Mouse (Mus musculus): ENCODE measurements around the gene Lin7c.
"Not testable (repeated sequence)": the region's sequence is repeated elsewhere in the genome, so short reads cannot be mapped to it uniquely, and the experiment has no call there.

Lin7c gene

DNA sequence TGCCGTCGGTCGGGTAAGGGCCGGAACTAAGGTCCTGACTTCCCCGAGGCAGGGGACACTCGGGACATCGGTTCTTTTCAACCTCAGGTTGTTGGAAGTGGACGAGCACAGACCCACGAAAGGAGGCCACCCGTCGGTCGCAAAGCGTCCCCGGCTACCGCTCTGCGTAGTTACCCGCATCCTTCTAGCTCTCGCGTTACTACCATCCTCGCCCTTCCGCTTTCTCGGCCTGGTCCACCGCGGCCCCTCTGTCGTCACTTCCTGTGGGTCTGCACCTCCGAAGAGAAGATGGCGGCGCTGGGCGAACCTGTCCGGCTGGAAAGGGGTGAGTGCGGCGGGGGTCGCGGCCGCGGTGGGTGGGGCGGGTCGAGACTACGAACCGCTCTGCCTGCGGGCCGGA lies at the start of gene Lin7c:
Gene Lin7c, plus strand, starts transcription at position 257 of the 400 bp plus-strand sequence.
- DNase-seq (ENCODE audit: low read depth, low spot score): peak; percentile 98

DNA sequence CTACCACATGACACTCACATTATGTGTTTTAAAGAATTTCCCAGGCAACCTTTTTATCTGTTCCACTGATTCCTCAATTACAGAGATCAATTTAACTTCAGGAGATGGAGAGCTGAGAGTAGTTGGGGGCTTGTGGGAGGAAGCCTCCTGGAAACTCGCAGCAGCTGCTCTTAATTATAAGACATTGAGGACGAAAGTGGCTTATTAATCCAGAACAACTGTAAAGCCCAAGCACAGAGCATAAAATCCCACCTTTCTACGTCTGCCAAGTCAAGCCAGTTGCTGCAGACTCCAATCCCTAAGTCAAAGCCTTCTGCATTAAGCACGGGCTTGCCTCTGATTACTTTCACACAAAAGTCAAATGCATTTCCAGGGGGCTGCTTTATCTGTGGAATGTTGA lies 44.3 kb upstream of the Lin7c start:
- DNase-seq (ENCODE audit: low read depth, low spot score): no peak

DNA sequence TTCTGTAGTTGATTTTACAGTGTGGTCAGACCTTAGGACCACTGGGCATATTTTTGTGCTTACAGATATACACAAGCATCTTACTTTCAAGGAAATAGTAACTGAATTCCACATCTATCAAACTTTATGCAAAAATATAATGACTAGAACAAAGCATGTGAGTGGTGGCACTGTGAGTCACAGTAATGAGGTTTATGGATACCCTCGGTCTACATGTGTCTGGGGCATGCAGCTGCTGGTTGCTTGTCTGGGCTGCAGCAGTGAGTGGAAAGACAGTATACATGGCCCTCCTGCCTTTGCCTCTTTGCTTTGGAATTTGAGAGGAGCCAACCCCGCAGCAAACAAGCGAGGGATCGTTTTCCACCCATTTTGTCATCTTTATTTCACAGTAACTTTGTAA lies 42.3 kb upstream of the Lin7c start:
- DNase-seq (ENCODE audit: low read depth, low spot score): no peak

DNA sequence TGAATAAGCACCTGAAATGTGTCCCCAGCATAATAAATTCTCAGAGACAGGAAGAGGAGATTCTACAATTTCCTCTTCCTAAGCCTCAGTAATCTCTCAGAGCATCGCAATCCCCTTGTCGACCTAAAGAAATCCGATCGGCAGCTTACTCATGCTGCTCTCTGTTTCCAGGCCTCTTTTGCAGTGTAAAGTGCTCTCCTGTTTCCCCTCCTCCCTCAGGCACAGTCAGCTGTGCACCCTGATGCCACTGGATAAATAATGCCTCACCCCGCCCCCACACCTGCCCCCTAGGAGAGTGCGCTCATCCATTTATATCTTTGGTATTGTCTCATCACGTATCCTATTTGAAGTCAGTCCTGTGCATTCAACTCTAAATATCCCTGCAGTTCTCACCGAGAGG lies 41.9 kb upstream of the Lin7c start:
- DNase-seq (ENCODE audit: low read depth, low spot score): peak; percentile 16

DNA sequence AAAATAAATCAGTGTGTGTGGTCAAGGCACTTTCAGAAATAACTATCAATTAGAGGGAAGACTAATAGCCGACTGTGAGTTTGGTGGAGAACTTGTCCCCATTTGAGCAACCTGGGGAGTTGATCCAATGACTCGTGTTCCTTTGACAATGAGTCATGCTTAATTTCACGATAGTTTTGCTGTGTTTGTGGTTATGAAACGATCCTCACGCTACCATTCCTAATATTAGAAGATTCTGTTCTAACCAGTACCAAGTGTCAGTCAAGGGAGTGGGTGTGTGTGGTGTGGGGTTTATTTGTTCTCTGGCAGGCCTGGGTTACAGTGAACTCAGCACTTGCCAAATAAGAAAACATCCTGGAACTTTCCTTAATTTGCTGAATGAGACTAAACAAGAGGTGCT lies 35.1 kb upstream of the Lin7c start:
- peak; percentile 8 for DNase-seq (ENCODE audit: low read depth, low spot score)

DNA sequence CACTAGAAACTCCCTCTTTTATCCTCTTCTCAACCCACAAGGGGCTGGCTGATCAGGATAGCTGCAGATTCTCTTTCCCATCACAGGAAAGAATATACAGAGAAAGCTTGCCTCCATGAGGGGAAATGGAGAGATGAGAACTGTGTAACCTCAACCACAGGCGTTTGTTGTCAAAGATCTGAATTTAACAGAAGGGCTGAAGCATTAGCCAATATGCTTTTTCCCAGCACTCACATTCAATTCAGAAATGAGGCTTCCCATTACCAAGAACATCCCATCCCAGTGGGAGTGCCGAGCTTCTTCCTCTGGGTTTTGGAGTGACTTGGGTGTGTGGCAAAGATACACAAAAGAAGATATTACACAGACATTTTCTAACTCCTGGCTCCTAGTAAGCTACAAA lies 31.0 kb upstream of the Lin7c start:
- DNase-seq (ENCODE audit: low read depth, low spot score): peak; percentile 12

DNA sequence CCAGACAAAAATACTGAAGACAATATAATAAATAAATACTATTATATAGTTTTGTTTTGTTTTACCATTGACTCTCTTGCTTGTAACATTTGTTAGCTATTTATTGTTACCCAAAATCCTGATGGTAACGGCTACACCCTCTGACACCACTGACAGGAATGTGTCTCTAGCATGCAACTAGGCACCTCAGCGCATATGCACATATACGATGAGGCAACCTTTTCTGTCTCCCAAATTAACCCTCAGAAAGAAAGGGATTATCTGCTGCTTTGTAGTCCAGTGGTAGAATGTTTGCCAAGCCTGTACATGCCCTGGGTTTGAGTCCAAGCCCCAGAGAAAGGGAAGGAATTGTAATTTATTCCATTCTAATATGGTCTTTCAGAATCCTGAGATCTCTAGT lies 29.8 kb upstream of the Lin7c start:
- DNase-seq (ENCODE audit: low read depth, low spot score): no peak

DNA sequence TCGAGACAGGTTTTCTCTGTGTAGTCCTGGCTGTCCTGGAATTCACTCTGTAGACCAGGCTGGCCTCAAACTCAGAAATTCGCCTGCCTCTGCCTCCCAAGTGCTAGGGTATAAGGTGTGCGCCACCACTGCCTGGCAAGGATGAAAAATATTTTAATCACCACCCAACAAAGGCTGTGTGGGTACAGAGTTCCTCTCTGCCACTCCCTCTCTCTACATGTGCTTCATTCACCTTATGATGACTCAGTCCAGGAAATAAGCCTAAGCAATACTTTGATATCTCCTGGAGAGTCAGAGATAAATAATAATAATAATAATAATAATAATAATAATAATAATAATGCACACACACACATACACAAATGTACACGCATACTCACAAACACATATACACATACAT lies 11.2 kb upstream of the Lin7c start:
- not testable (repeated sequence) for DNase-seq (ENCODE audit: low read depth, low spot score)

DNA sequence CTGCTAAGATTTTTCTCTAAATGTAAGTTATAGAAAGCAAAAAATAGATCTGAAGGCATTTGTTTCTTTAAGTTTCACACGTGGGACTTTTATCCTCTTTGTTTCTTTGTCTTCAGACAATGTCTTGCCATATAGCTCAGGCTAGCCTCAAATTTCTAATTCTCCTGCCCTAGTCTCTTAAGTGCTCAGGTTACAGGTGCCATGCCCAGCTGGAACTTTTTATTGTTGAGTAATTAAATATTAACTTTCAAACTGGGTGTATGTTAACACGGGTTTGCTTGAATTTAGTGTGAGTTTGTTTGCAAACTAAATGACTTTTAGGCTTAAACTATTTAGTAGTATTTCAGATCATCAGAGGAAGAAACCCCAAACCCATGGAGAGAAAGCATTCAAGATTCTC lies 9.5 kb upstream of the Lin7c start:
- DNase-seq (ENCODE audit: low read depth, low spot score): no peak

DNA sequence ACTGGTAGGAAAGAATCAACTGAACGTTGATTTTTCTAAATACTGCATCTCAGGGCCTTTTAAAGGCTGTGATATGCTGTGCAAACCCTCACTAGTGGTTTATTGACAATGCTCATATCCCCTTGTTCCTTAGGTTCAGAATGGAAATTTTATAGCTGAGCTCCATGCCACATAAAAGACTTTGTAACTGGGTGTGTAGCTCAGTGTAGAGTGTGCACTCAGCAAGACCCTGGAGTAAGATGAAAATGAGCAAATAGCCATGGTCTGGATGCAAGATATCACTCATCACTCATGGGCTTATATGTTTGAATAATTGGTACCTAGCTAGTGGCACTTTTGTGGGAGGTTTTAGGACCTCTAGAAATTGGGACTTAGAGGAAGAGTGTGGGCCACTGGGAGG lies 9.0 kb upstream of the Lin7c start:
- no peak for DNase-seq (ENCODE audit: low read depth, low spot score)

DNA sequence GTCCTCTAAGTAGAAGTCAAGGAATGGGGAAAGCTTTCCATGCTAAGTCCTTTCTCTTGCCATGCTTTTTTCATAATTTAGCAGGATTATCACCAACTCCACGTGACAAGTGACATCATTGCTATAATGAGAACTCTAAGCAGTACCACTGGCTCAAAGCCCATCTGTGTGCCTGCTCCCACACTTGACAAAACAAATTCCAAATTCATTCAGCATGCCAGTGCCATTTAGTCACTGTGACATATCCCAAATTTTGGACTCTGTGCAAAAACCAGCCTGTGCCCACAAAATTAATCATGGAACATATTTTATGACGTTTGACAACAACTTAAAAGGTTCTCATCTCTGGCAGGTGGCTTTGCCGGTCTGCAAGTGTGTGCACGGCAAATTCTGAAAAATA lies 6.5 kb upstream of the Lin7c start:
- peak; percentile 89 for DNase-seq (ENCODE audit: low read depth, low spot score)

DNA sequence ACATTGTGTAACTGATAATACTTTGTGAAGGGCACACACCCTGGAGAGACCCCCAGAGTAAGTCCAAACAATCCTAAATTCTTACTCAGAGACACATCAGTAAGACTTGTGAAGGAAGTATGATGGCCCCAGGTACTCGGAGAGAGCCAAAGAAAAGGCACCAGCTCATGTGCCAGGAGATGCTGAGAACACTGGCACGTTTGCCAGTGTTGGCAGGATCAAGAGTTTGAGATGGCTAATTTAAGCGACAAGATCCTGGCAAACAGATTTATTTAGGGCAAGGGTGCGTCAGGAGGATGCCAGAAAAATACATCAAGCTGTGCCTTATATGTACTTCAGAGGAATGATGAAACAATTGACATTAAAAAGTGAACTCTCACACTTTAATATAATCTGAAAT lies 6.1 kb upstream of the Lin7c start:
- peak; percentile 94 for DNase-seq (ENCODE audit: low read depth, low spot score)

DNA sequence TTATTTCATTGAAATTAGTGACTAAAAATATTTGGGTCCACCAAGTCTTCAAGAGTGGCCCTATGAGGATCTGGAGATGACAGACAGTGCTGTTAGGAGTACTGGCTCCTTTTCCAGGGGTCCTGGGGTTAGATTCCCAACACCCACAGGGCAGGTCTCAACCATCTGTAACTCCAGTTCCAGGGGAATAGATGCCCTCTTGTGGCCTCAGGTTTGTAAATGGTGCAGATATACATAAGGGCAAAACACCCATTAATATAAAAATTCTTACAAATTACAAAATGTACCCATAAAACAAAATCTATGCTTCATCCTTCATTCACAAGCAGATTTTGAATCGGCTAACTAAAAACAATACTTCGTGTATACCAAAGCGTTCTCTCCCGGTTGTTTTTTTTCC lies 585 bp upstream of the Lin7c start:
- DNase-seq (ENCODE audit: low read depth, low spot score): peak; percentile 20

DNA sequence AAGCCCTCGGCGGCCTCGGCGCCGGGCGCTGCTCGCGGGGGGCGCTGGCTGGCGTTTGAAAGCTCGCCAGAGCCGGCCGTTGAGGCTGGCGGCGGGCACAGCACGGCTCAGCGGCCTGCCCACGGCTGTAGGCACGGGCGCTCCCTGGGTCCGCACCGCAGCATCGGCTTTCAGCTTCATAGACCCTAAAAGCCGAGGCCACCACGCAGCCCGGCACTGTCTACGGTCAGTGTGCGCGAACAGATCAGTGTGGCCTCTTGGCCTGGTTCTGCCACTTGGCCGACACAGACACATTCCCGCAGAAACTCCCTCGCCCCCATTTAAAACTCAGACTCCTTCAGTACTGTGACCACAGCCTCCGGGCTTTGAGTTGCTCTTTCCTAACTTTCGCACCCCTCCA lies 378 bp downstream of the Lin7c start:
- no peak for DNase-seq (ENCODE audit: low read depth, low spot score)

DNA sequence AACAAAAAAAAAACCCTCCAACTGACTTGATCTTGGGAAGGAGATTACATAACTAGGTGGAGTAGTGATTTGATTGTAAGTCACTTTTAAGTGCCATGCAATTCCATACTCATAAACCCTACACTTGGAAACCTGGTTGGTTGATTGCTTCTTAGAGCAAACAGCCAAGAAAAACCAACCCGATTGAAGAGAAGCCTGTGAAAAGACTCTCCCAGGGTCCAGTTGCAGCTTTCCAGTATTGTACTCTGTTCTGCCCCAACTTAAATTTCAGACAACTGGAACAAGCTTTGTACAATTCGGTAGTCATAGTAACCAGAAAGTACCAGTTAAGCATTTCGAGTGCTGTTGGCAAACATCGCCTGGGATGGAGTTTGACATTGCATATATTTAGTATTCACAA lies 818 bp downstream of the Lin7c start:
- peak; percentile 26 for DNase-seq (ENCODE audit: low read depth, low spot score)

DNA sequence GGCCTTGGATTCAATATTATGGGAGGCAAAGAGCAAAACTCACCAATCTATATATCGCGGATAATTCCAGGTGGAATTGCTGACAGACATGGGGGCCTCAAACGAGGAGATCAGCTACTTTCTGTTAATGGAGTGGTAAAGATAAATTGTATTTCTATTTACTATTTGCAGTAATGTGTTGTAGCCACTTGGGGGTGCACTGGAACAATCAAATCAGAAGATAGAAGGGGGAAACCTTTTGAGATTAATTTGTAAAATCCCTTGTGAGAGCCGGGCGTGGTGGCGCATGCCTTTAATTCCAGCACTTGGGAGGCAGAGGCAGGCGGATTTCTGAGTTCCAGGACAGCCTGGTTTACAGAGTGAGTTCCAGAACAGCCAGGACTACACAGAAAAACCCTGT lies 5.7 kb downstream of the Lin7c start:
- DNase-seq (ENCODE audit: low read depth, low spot score): no peak

DNA sequence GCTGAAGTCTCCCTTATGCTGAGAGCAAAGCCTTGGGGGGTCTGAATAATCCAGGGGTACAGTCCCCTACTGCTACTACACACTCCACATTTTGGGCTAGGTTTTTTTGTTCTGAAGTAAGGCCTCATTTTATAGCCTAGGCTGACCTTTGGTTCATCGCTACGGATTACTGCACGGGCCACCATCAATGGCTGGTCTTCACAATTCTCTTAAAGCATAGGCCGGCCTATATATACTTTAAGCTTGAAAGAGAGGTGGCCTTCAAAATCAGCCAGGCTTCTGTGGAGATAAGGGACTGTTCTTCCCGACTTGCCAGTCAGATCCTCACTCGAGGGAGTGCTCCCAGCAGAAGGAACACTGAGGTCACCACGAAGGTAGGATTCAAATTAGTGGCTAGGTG lies 12.2 kb downstream of the Lin7c start:
- DNase-seq (ENCODE audit: low read depth, low spot score): no peak

DNA sequence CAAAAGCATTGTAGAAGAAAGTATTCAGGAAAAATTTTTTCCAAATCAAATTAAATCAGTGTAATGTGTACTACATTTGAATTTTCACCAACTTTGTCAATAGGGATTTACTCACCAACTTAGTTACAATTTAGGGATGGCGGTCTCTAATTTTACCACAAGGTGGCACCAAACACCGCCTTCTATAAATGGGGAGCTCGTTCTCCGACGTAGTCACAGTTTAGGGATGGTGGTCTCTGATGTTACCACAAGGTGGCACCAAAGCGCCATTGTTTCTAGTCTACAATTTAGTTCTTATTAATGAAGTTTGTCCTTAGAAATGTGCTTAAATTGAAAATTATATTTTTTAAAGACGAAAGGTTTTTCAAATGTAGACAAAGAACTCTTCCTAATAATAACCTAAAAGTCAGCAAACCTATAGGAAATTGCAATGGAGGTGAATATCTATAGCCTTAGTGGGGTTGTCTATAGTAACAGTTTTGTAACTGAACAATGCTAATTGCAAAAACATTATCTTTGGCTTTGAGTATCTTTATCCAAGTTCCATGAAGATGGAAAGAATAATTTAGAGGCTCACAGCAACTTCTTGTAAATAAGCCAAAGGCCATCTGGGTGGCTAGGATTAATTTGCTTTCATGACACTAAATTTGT lies 13.6 kb downstream of the Lin7c start:
- peak; percentile 94 for DNase-seq (ENCODE audit: low read depth, low spot score)

DNA sequence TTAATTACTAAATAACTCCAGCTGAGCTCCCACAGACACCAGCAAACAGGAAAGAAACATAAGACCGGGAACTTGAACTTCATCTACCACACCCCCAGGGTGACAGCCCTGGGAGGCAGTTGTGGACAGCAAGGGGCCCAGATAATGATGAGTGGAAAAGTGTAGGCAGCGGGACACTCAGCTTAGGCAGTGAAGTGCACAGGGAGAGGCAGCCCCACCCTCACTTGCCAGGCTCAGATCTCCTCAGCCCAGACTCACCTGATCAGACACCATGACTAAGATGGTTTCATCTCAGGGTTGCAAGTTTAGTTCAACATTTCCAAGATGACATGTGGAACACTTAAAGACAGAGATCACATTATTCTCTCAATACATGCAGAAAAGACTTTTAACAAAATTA lies 18.5 kb downstream of the Lin7c start:
- DNase-seq (ENCODE audit: low read depth, low spot score): no peak

DNA sequence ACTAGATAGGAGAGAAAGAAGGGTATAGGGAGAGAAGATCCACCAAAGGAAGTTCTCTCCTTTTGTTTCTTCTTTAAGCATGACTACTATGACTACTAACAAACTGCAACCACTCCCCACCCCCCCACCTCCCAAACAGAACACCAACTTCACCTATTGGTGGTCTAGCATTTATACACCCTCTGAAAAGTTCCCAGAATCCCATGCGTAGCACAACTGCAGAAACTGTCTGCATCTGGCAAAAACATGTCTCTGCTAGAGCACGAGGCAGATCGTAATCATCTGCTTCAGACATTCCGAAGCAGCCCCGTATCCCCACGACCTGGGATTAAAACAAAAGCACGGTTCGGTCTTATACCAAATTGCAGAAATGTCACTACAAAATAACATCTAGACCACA lies 21.6 kb downstream of the Lin7c start:
- no peak for DNase-seq (ENCODE audit: low read depth, low spot score)

DNA sequence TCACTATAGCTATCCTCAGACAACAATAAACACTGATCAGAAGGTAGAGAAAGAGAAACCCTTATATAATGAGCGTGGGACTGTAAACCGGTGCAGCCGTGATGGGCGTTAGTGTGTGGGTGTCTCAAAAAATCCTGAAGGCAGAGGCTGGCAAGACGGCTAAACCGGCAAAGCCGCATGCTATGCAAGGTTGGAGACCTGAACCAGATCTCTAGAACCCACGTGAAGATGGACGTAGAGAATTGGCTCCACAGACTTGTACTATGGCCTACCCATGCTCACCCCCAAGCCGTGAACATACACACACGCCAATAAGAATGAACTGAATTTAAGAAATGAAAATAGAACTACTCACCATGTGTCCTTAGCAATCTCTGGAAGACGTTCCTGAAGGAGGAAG lies 22.1 kb downstream of the Lin7c start:
- no peak for DNase-seq (ENCODE audit: low read depth, low spot score)

DNA sequence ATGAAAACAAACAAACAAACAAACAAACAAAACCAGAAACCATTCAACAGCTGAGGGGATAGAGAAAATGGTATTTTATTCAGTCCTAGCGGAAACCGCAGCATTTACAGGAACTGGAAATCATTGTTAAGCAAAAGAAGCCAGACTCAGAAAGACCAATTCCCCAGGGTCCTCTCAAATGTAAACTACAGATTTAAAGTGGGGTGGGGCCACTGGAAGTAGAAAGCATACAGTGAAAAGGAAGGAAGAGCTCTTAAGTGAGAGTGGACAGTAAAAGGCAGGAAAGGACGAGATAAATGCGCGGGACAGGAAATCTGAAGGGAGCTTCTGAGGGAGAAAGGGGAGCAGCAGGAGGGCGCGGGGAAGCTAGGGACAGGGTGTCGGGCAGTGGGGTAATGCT lies 22.6 kb downstream of the Lin7c start:
- DNase-seq (ENCODE audit: low read depth, low spot score): no peak

DNA sequence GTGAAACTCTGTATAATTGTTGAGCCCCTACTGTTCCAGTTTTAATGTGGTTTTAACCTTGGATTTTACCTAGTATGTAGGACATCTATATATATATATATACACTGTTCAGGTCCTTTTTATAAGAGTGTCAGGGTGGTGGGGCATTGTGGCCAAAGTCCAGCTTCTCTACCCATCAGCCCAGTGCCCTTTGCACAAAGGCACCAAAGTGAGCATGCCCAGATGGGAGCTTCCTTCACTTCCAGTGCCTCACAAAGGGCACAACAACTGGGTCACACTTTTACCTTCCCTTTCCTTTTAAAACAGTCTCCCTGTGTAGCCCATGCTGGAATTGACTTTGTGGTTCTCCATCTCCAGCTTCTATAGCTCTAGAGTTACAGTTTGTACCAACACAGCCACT lies 23.9 kb downstream of the Lin7c start:
- DNase-seq (ENCODE audit: low read depth, low spot score): no peak

DNA sequence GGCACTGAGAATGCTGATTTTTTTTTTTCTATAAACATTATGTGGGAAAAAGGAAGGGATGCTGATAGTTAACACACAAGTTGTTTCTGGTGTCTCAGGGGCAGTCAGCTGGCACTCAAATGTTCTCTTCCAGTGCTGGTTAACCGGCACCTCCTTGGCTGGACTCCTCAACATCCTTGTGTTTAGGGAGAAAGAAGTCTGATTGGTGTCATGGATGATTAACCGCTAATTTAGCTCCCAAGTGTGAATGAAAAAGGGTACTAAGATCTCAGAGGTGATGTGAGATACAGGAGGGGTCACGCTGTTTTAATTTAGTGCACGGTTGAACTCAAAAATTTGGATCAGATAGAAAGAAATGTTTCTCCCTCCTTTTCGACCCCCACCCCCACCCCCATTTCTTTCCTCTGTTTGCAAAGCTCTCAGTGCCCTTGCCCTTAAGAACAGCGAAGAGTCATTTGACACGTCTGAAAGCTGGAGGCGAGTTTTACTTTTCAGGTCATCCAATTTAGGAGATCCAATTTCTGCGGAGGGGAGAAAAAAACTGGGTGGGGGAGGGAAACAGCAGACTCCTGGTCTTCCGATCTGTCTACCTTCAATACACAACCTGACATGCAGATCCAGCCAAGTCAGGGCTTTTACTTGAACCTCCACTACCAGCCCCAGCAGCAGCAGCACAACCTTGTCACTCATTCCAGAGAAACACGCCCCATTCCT lies 26.3 kb downstream of the Lin7c start:
- no peak for DNase-seq (ENCODE audit: low read depth, low spot score)
